Mouse (Mus musculus) kidney, adult 2 months (tissue): ENCODE measurements at regions not wholly inside any gene's neighbourhood (a gene's known extent, or its start where the extent isn't known, plus 50 kb on each side); places are given as distances from the start of the nearest gene placed in this dataset.

Experiments
- DNase-seq: peaks from one replicate; pipeline ENCODE4 v3.0.0; 2021
- H3K27ac ChIP-seq: fragments of 200-500 bp; 2 replicates; pipeline ENCODE4 v1.5.1; 2012; ENCODE audit warnings: low read depth, low read length, control low read depth, inconsistent platforms; ENCODE audit not compliant: insufficient read depth
- H3K27me3 ChIP-seq: fragments of 200-500 bp; replicated peaks from 2 replicates; pipeline ENCODE4 v1.6.1; 2012; ENCODE audit warnings: mild to moderate bottlenecking, moderate library complexity, low read length, inconsistent platforms; ENCODE audit not compliant: control insufficient read depth, insufficient read depth
- H3K36me3 ChIP-seq: fragments of 200-500 bp; 2 replicates; pipeline ENCODE4 v1.6.1; 2012; ENCODE audit warnings: mild to moderate bottlenecking, moderate library complexity, low read length, inconsistent platforms; ENCODE audit not compliant: control insufficient read depth, insufficient read depth
- H3K4me1 ChIP-seq: fragments of 200-500 bp; 2 replicates; pipeline ENCODE4 v1.6.1; 2011; ENCODE audit warnings: low read length; ENCODE audit not compliant: control insufficient read depth, insufficient read depth
- H3K4me3 ChIP-seq: fragments of 200-500 bp; 2 replicates; pipeline ENCODE4 v1.5.1; 2011; ENCODE audit warnings: mild to moderate bottlenecking, low read depth, low read length, control low read depth; ENCODE audit not compliant: insufficient read depth
- CTCF ChIP-seq: fragments of 200-500 bp; conservative IDR thresholded peaks from 2 replicates; pipeline ENCODE4 v1.5.1; 2011; ENCODE audit warnings: low read depth, mild to moderate bottlenecking, control low read depth, low read length, moderate library complexity, mixed read lengths; ENCODE audit not compliant: insufficient read depth, insufficient read length
- POLR2A ChIP-seq: fragments of 200-500 bp; IDR thresholded peaks from one replicate; pipeline ENCODE4 v1.6.1; 2011; ENCODE audit warnings: low read depth, low read length, control low read depth
- WGBS: fragments of 180-500 bp; shearing (Covaris S2); methylation state at CpG from one replicate; pipeline ENCODE4 v1.1.7; 2018; 5-methylcytosine and 5-hydroxymethylcytosine counted together

DNA sequence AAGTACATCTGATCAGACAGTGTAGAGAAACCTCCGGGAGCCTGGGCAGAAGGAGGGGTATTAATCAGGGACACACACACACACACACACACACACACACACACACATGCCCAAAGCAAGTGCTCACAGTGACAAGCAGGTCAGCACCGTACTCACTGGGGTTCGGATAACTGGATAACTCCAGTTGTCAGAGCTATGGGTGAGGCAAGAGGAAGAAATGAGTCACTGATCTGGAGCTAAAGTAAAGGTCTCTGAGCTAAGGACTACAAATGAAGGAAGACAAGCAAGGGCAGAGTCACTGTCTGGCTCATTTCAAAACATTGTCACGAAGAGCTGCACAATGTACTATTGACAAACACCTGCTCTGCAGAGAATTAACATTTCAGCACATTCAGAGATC is 104.9 kb downstream of the Nfkbiz start:
- Histone ChIP-seq H3K4me1 (no peaks in the 10 kb centered on the region), H3K27ac (no peak overlapping the region), H3K36me3 (no peaks in the 10 kb centered on the region), H3K27me3 (no peaks in the 10 kb centered on the region), H3K4me3 (no peak overlapping the region)
- TF ChIP-seq CTCF (no peak), POLR2A (no peak)
- no peak for DNase-seq
- 67% methylated on average over 4 of the region's 4 CpGs for WGBS

DNA sequence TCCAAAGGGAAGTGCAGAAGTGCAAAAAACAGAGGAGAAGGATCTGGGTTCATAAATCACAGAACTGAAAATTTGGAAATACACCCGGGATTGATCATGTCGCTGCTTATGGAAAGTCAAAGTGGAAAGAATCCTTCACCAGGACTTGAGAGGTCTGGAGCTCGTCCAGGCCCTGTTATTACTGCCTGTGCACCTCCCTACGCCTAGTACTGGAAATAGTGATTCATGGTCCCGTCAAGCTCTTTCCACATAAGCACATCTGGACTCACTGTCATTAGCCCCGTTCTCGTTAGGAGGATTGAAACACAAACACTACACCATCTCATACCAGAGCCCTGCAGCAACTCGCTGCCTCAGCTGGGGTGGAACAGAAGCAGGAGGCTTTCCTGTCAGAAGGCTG is 107.7 kb downstream of the Nfkbiz start:
- TF ChIP-seq POLR2A (no peak), CTCF (no peak)
- no peak for DNase-seq
- no peak overlapping the region for H3K4me3 ChIP-seq
- 53% methylated on average over 8 of the region's 8 CpGs for WGBS
- H3K27ac ChIP-seq = no peak overlapping the region
- H3K4me1 ChIP-seq = no peaks in the 10 kb centered on the region
- no peaks in the 10 kb centered on the region for H3K27me3 ChIP-seq
- no peaks in the 10 kb centered on the region for H3K36me3 ChIP-seq

DNA sequence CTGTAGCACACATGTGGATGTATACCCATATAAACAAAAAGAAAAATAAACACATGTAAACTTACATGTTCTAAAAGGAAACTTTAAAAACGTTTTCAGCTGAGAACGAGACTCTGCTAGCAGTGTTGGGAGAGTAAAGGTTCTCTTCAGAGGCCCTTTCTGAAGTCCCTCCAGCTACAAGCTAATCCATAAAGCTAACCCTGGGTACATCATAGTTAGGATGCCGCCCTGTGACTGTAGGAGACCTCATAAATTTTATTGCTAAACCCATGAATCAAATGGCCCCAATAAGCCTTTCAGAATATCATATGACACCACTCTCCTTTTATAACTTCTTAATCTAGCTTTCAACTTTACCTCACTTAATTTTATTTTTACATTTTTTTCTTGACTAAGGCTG is 112.2 kb downstream of the Nfkbiz start:
- no peak for DNase-seq
- Histone ChIP-seq H3K4me1 (no peaks in the 10 kb centered on the region), H3K36me3 (no peaks in the 10 kb centered on the region), H3K4me3 (no peak overlapping the region), H3K27me3 (no peaks in the 10 kb centered on the region), H3K27ac (no peak overlapping the region)
- TF ChIP-seq POLR2A (no peak), CTCF (no peak)
- WGBS = 47% methylated on average over 3 of the region's 3 CpGs

DNA sequence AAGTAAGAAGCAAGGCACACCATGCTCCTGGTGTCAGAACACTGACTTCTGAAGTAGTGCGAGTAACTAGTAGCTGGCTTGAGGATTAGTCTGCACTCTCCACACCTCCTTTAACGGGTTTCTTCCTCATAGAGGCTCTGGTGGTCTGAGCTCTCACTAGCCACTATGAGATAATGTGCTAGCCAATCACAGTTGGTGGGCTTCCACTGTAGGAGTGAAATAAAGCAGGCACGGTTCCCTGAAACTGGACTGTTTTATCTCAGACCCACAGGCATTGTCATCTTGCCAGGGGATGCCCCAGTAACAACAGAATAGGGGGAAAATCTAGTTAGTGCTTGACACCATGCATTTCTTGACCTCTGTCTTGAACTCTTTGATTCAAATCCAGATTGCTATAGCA is 118.3 kb downstream of the Nfkbiz start:
- H3K36me3 ChIP-seq = no peaks in the 10 kb centered on the region
- H3K4me3 ChIP-seq = no peak overlapping the region
- no peak for DNase-seq
- no peaks in the 10 kb centered on the region for H3K27me3 ChIP-seq
- WGBS = 69% methylated on average over 3 of the region's 3 CpGs
- no peak overlapping the region for H3K27ac ChIP-seq
- no peak for TF ChIP-seq CTCF
- no peak for TF ChIP-seq POLR2A
- H3K4me1 ChIP-seq = no peaks in the 10 kb centered on the region

DNA sequence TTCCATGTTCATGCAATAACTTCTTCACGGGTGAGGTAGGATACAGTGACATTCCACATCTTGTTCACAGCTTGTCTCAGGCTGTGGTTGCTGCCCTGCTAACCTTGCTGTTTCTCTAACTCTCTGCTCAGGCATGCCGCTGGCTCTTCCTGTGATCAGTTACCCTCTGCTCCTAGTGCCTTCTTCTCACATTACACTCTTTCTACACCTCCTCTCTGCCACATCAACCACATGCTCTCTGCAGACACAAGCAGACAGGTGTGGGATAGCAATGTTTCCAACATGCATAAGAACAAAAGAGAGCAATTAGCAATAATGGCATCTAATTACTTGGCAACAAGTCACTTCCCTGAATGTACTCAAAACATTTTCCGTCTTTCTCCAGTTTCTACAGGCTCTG is 128.7 kb downstream of the Nfkbiz start:
- no peaks in the 10 kb centered on the region for H3K27me3 ChIP-seq
- no peak overlapping the region for H3K27ac ChIP-seq
- no peaks in the 10 kb centered on the region for H3K36me3 ChIP-seq
- no peaks in the 10 kb centered on the region for H3K4me1 ChIP-seq
- 54% methylated on average over 3 of the region's 3 CpGs for WGBS
- TF ChIP-seq POLR2A (no peak), CTCF (no peak)
- no peak for DNase-seq
- H3K4me3 ChIP-seq = no peak overlapping the region

DNA sequence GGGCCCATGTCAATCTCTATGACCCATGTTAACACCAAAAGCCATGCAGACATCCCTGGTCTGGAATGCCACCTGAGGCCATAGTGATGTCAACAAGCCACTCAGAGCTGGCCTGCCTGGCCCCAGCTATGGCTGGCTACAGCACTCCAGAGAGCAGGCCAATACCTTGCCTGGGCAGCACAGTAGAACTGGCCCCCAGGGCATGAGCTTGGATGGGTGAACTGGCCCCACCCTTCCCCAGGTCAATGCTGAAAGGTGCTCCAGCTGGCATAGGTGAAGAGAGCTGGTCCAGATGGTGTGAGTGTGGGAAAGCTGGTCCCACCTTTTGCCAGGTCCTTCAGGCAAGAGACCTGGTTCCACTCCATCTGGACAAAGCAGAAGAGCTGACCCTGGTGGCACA is 132.2 kb downstream of the Nfkbiz start:
- Histone ChIP-seq H3K4me3 (no peak overlapping the region), H3K27ac (no peak overlapping the region), H3K36me3 (no peaks in the 10 kb centered on the region), H3K27me3 (no peaks in the 10 kb centered on the region; the same call in 1 of the 2 replicates), H3K4me1 (no peaks in the 10 kb centered on the region)
- DNase-seq = no peak
- TF ChIP-seq CTCF (no peak), POLR2A (no peak)

DNA sequence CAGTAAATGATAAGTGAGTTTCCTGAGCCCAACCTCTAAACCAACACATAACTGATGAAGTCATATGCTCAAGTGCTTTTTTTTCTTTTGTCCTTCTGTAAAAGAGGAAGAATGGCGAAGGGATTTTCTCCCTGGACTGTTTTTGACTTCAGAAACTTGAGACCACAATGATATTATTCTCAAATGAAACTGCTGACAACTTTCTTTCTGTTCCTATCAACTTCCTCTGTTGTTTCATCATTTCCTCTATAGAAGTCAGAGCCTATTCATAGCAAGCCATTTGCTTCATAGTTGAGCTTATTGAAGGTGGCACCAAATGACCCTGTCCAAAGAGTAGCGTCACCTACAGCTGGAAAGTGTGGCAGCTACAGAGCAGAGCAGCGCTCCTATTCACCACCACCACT is 140.2 kb downstream of the Nfkbiz start:
- no peak for TF ChIP-seq CTCF
- TF ChIP-seq POLR2A = no peak
- Histone ChIP-seq H3K27me3 (no peaks in the 10 kb centered on the region), H3K36me3 (no peaks in the 10 kb centered on the region), H3K4me3 (no peak overlapping the region), H3K27ac (no peak overlapping the region), H3K4me1 (no peaks in the 10 kb centered on the region)
- DNase-seq = peak; percentile 9
- 75% methylated on average over 3 of the region's 3 CpGs for WGBS

DNA sequence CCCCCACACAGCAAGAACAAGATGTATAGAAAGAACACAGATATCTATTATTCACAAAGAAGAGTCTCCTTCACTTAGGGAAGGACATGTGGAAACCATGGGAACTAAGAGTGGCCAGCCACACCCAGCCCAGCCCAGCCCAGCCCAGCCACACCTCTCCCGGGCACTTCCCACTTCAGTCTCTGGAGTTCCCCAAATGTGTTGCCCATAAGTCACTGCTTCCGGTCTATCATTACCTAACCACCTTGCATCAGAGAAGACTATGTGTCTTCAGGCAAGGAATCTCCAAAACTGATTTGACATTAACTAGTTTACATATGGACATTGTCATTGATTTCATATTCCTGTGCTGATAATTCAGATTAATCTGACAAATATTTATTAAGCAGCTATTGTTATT is 147.6 kb downstream of the Nfkbiz start:
- TF ChIP-seq CTCF (no peak), POLR2A (no peak)
- H3K4me1 ChIP-seq = no peaks in the 10 kb centered on the region
- DNase-seq = no peak
- H3K36me3 ChIP-seq = no peaks in the 10 kb centered on the region
- H3K27me3 ChIP-seq = no peaks in the 10 kb centered on the region
- WGBS = 84% methylated on average over 2 of the region's 2 CpGs
- H3K27ac ChIP-seq = no peak overlapping the region
- no peak overlapping the region for H3K4me3 ChIP-seq
